Mouse (Mus musculus) limb, embryonic 12.5 days (tissue): ENCODE data around the gene Gm28171. TPM values are rescaled to one million over a fixed set of nuclear protein-coding genes. Genes with fewer than 3 reads are reported as not detected.
"Not testable (repeated sequence)": the region's sequence is repeated elsewhere in the genome, so short reads cannot be mapped to it uniquely, and the experiment has no call there.

Experiments
- ATAC-seq: fragments of 200-750 bp; cut with Nextera tagmentation; 2 replicates; pipeline ENCODE4 v1.8.0; 2017; ENCODE audit warnings: low read depth, moderate TSS enrichment; ENCODE audit not compliant: insufficient number of reproducible peaks, insufficient read depth, low FRiP score, low TSS enrichment
- H3K27ac ChIP-seq: fragments of 300-500 bp; sonication (generic); 2 replicates; pipeline ENCODE4 v1.5.1; 2016; ENCODE audit warnings: mild to moderate bottlenecking, moderate library complexity
- H3K27me3 ChIP-seq: fragments of 300-500 bp; sonication (generic); 2 replicates; pipeline ENCODE4 v1.6.1; 2016; ENCODE audit warnings: mild to moderate bottlenecking, moderate library complexity
- H3K36me3 ChIP-seq: fragments of 300-500 bp; sonication (generic); 2 replicates; pipeline ENCODE4 v1.6.1; 2016; ENCODE audit warnings: mild to moderate bottlenecking, moderate library complexity
- H3K4me1 ChIP-seq: fragments of 300-500 bp; sonication (generic); replicated peaks from 2 replicates; pipeline ENCODE4 v1.6.1; 2016
- H3K4me2 ChIP-seq: fragments of 300-500 bp; sonication (generic); 2 replicates; pipeline ENCODE4 v1.6.1; 2016; ENCODE audit warnings: mild to moderate bottlenecking, moderate library complexity
- H3K4me3 ChIP-seq: fragments of 300-500 bp; sonication (generic); replicated peaks from 2 replicates; pipeline ENCODE4 v1.5.1; 2016; ENCODE audit warnings: mild to moderate bottlenecking
- H3K9ac ChIP-seq: fragments of 300-500 bp; sonication (generic); replicated peaks from 2 replicates; pipeline ENCODE4 v1.6.1; 2016; ENCODE audit warnings: mild to moderate bottlenecking, moderate library complexity
- H3K9me3 ChIP-seq: fragments of 300-500 bp; sonication (generic); 2 replicates; pipeline ENCODE4 v1.6.1; 2016; ENCODE audit warnings: mild to moderate bottlenecking, moderate library complexity
- WGBS: fragments of 180-500 bp; shearing (Covaris S2); methylation state at CpG from one replicate; pipeline ENCODE4 v1.1.7; 2016; 5-methylcytosine and 5-hydroxymethylcytosine counted together
- polyA plus RNA-seq: library from polyadenylated mRNA; unstranded; fragments of >200 nt; fragmentation: Nextera tagmentation; extraction: Ambion mirVana; gene quantifications from 2 replicates; pipeline ENCODE4 v1.2.1, GENCODE M21; 2016

The Gm28171 gene
- polyA plus RNA-seq = not detected in 2 replicates

GRCm38 (mm10) chrY:5793095-5793494 lies at the start of gene Gm28171:
Gene Gm28171 (plus strand): TSS chrY:5793395.
- not testable (repeated sequence) for H3K9ac ChIP-seq, H3K27me3 ChIP-seq, ATAC-seq, H3K4me3 ChIP-seq, H3K27ac ChIP-seq, H3K36me3 ChIP-seq, H3K9me3 ChIP-seq, H3K4me2 ChIP-seq, H3K4me1 ChIP-seq
- WGBS = no CpG with 5 or more reads among the region's 1 CpGs

Other genes with a start within 250 kb of the Gm28171 start
- gene Gm21854, start 136.4 kb upstream of the Gm28171 start, polyA plus RNA-seq = not detected in 2 replicates
- not detected in 2 replicates for gene Gm20914, start 67.4 kb upstream of the Gm28171 start, polyA plus RNA-seq
- not detected in 2 replicates for gene Gm21778, start 149.1 kb downstream of the Gm28171 start, polyA plus RNA-seq